Mouse (Mus musculus): ENCODE data around the gene Cops3.

DNA sequence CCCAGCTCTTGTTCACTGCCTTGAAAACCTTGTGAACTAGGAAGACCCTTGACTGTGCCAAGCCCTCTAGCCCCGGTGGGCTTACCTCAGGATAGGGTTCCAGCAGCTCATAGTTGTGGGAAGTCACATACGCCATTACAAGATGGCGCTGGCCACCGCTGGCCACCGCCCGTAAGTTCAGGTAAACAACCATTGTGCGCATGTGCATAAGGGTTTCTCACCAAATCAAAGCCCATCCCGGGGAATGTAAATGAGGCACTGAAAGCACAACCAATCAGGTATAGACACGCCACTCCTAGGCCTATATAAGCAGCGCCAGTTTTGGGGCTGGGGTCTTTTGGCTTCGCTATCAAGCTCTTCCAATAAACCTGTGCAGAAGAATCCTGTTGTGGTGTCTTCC lies 6.7 kb upstream of the Cops3 start:
- no peak for TF ChIP-seq CTCF (IDR thresholded peaks at IDR 0.05; ENCODE audit: extremely low read depth, insufficient read depth, low read length)
- TF ChIP-seq POLR2A (IDR thresholded peaks at IDR 0.05; ENCODE audit: extremely low read depth, insufficient read depth, low read length) = no peak
